Mouse (Mus musculus) kidney, postnatal 25 days (tissue): ENCODE results near the gene Ky.

ENCODE experiments used
- DNase-seq, 2 experiments: peaks; one replicate each; pipeline ENCODE4 v3.0.0; 2021; ENCODE audit warnings: mixed read lengths in 2 of 2

Ky gene

DNA sequence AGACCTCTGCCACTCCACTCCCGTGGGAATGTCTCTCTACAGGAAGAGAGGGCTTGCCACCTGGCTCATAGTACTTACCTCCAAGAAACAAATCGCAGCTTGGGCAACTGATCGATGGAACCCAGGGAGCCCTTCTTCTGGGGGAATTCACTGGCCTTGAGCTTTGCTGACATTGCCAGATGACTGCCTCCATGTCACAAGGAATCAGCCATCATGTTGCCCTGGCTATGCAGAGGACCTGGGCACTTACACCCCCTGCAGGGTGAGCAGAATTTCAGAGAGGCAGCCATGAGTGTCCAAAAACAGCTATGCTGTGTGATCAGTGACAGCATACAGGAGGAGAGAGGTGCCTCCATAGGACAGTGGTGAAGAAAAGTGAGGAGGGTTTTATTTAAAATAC, 48.2 kb downstream of the Ky start:
- DNase-seq = no peak

- no peak for DNase-seq
Observed at GRCm38 (mm10) chr9:102558463-102558862, 52.9 kb downstream of the Ky start.

GRCm38 (mm10) chr9:102572888-102573287, 67.3 kb downstream of the Ky start:
- no peak for DNase-seq

DNA sequence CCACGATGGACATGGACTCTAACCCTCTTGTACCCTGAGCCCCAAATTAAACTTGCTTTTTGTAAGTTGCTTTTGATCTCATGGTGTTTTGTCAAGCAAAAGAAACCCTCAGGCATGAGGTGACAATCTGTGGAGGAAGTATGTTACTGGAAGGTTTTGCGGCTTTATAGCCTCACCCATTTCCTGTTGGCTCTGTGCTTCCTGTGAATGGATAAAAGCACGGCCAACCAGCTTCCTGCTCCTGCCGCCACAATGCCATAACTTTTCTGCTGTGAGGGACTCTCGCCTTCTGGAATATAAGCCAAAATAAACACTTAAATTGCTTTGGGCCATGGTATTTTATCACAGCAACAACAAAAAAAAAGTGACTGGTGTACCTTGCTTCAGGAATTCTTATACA, 71.9 kb downstream of the Ky start:
- DNase-seq = no peak

GRCm38 (mm10) chr9:102581921-102582469, 76.4 kb downstream of the Ky start:
- no peak for DNase-seq

DNA sequence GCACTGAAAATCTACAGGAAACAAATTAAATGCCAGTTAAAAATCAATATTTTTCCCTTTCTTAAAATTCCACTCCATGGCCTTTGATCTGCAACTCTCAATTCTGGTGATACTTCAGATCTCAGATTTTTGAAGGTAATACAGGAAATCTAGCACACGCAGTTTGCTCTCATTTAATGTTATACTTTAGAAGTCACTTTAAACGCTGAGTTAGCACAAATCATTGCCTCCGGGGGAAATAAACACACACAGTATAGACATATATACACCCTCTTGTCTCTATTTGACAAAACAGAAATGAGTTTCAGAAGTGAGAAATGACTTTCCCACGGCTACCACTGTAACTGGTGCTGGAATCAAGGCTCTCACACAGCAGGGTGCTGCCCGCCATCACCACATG, 81.8 kb downstream of the Ky start:
- no peak for DNase-seq

GRCm38 (mm10) chr9:102594667-102595393, 89.3 kb downstream of the Ky start:
- no peak for DNase-seq
